Mouse (Mus musculus): ENCODE measurements around the gene A930033H14Rik. TPM values are rescaled to one million over a fixed set of nuclear protein-coding genes. Genes with fewer than 3 reads are reported as not detected.

The A930033H14Rik gene
- polyA plus RNA-seq, 1 experiment from 2014 or later: 1.4 TPM

- H3K4me3 ChIP-seq: no peak overlapping the region
- no peak for ATAC-seq (ENCODE audit: low FRiP score, low read depth)
- no peaks in the 10 kb centered on the region for H3K36me3 ChIP-seq
- 94% methylated on average over 10 of the region's 10 CpGs for WGBS
- H3K9me3 ChIP-seq: no peaks in the 10 kb centered on the region
- H3K4me1 ChIP-seq (replicated peaks): peaks cover 20% of the 10 kb centered on the region
- no peak overlapping the region for H3K27ac ChIP-seq (replicated peaks)
- no peak overlapping the region for H3K9ac ChIP-seq
- no peaks in the 10 kb centered on the region for H3K27me3 ChIP-seq
- H3K4me2 ChIP-seq: no peak overlapping the region
Measured at GRCm38 (mm10) chr10:69210006-69210405, 2.9 kb downstream of the A930033H14Rik start.

DNA sequence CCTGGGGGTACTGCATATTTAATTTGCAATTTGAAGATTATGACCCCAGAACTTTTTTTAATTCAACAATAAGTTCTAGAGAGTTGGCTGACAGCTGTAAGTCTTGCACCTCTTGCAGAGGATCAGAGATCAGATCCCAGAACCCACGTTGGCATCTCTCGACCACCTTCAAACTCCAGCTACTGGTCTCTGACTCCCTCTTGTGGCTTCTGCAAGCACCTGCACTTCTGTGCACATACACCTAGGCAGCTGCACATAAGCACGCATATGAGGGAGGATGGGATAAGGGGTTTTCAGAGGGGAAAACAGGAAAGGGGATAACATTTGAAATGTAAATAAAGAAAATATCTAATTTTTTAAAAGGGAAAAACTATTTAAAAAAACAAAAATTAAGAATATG lies 4.2 kb downstream of the A930033H14Rik start:
- Histone ChIP-seq H3K36me3 (no peaks in the 10 kb centered on the region), H3K27me3 (no peaks in the 10 kb centered on the region), H3K9me3 (no peaks in the 10 kb centered on the region), H3K4me1 (replicated peaks) (peaks cover 13% of the 10 kb centered on the region), H3K4me2 (no peak overlapping the region), H3K9ac (no peak overlapping the region), H3K27ac (replicated peaks) (no peak overlapping the region), H3K4me3 (no peak overlapping the region)
- WGBS: 92% methylated on average over 3 of the region's 3 CpGs
- ATAC-seq (ENCODE audit: low FRiP score, low read depth): no peak

DNA sequence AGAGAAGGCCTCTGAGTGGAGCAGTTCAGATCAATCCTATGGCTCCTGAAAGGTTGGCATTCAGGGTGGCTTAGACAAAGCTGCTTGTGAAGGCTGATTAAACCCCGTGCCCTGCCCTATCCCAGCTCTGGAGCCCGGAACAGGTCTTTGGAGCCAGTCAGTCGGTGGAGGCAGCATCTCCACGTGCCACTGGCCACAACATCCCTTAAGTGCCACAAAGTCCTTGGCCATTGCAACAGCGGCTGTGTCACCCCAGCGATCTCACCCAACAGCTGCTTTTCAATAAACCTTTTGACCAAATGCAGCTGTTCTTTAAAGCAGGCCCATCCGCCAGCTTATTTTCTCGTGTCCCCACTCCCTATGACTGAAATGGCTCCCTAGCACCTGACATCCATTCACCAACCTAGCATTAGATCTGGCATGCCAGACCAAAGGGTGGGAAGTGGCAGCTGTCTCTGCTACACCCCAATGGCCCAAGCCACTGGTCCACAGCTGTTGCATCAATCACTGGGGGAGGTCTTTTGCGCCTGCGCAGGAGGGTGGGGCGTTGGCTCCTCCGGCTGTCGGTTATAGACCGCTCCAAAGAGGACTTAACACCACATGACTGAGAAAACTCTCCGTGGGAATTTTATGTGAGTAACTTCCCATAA lies 4.8 kb downstream of the A930033H14Rik start:
- no peaks in the 10 kb centered on the region for H3K27me3 ChIP-seq
- H3K36me3 ChIP-seq: no peaks in the 10 kb centered on the region
- ATAC-seq (ENCODE audit: low FRiP score, low read depth): no peak
- no peak overlapping the region for H3K9ac ChIP-seq
- no peak overlapping the region for H3K4me2 ChIP-seq
- no peak overlapping the region for H3K4me3 ChIP-seq
- H3K27ac ChIP-seq (replicated peaks): no peak overlapping the region
- H3K4me1 ChIP-seq (replicated peaks): peaks cover 11% of the 10 kb centered on the region
- H3K9me3 ChIP-seq: no peaks in the 10 kb centered on the region
- WGBS: 84% methylated on average over 15 of the region's 15 CpGs

DNA sequence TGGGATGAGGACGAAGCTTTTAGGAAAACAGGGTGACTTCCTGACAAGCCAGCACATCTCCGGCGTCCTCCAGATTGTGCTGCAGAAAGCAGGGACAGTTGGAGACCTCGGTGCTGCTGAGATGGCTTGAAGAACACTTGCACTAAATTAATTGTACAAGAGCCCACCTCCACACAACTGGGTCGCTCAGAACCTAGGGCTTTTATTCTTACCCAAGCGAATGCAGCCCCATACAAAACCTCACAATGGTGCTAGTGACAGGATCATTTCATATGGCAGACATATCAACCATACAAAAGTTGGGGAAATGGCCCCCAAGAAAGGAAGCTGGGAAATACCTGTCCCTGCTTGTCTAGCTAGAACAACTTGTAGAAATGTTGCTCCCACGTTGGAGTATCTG lies 5.4 kb downstream of the A930033H14Rik start:
- H3K27ac ChIP-seq (replicated peaks): no peak overlapping the region
- H3K36me3 ChIP-seq: no peaks in the 10 kb centered on the region
- H3K9ac ChIP-seq: no peak overlapping the region
- H3K4me1 ChIP-seq (replicated peaks): peaks cover 11% of the 10 kb centered on the region
- no peaks in the 10 kb centered on the region for H3K27me3 ChIP-seq
- no peak for ATAC-seq (ENCODE audit: low FRiP score, low read depth)
- no peaks in the 10 kb centered on the region for H3K9me3 ChIP-seq
- 86% methylated on average over 7 of the region's 7 CpGs for WGBS
- H3K4me2 ChIP-seq: no peak overlapping the region
- no peak overlapping the region for H3K4me3 ChIP-seq

GRCm38 (mm10) chr10:69206081-69206480 lies 6.8 kb downstream of the A930033H14Rik start:
- WGBS: 86% methylated on average over 6 of the region's 6 CpGs

DNA sequence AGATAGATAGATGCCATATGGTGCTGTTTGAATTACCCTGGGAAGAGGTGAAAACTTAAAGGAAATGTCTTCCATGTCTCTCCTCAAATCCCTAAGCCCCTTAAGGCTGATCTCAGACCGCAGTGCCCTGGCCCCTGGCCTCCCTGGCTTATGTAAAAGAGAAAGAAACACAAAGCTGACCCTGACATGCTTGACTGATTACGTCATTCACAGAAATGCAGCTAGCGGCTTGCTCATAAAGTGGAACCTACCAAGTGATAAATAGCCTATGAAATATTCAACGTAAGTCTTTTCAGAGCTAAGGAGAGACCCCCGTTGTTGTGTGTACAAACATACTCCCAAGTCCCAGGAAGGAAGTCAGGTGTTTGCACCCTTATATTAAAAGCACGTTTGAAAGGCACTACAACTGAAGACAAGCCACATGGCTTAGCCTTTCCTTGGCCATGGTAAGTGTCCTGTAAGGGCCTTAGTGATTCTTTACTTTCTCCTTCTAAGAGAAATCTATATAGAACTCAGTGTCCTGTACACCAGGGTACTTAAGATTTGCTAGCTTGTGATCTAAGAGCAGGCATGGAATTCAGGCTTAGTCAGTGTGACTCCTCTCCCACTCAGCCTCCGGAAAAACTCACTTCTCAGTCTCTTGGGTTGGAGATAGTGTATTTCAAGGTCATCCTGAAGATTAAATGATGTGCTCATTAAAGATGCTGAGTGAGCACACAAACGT lies 8.1 kb downstream of the A930033H14Rik start:
- ATAC-seq (ENCODE audit: low FRiP score, low read depth): no peak
- Histone ChIP-seq H3K4me1 (replicated peaks) (no peaks in the 10 kb centered on the region), H3K4me2 (no peak overlapping the region), H3K27me3 (no peaks in the 10 kb centered on the region), H3K27ac (replicated peaks) (no peak overlapping the region), H3K36me3 (no peaks in the 10 kb centered on the region), H3K4me3 (no peak overlapping the region), H3K9ac (no peak overlapping the region), H3K9me3 (no peaks in the 10 kb centered on the region)
- WGBS: 35% methylated on average over 8 of the region's 8 CpGs

More at GRCm38 (mm10) chr10:69206081-69206480, 6.8 kb downstream of the A930033H14Rik start:
- Histone ChIP-seq H3K36me3 (no peaks in the 10 kb centered on the region), H3K4me2 (no peak overlapping the region), H3K9me3 (no peaks in the 10 kb centered on the region), H3K9ac (no peak overlapping the region), H3K27ac (replicated peaks) (no peak overlapping the region), H3K27me3 (no peaks in the 10 kb centered on the region), H3K4me3 (no peak overlapping the region), H3K4me1 (replicated peaks) (0 out of 2 replicates have a peak, but pooled peaks cover under 1% of the 10 kb centered on the region)
- ATAC-seq (ENCODE audit: low FRiP score, low read depth): no peak

DNA sequence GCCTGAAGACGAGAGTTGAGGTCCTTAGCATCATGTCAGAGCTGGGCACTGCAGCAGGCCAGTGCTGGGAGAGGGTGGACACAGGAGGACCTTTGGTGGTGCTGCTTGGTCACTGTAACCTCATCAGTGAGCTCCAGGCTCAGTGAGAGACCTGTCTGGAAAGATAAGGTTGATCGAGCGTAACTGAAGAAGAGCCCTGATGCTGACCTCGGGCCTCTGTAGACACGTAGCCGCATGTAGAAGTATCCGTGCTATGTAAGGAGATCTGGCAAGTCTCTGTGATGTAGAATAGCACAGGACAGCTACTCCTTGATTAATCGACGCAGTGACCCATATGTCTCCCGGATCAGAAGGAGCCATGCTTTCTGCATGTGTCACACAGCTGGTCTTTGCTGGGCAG lies 19.2 kb downstream of the A930033H14Rik start:
- no peaks in the 10 kb centered on the region for H3K9me3 ChIP-seq
- H3K9ac ChIP-seq: no peak overlapping the region
- ATAC-seq (ENCODE audit: low FRiP score, low read depth): no peak
- no peak overlapping the region for H3K4me2 ChIP-seq
- H3K27ac ChIP-seq (replicated peaks): no peak overlapping the region
- H3K27me3 ChIP-seq: no peaks in the 10 kb centered on the region
- no peak overlapping the region for H3K4me3 ChIP-seq
- no peaks in the 10 kb centered on the region for H3K36me3 ChIP-seq
- H3K4me1 ChIP-seq (replicated peaks): no peaks in the 10 kb centered on the region
- 90% methylated on average over 10 of the region's 10 CpGs for WGBS

DNA sequence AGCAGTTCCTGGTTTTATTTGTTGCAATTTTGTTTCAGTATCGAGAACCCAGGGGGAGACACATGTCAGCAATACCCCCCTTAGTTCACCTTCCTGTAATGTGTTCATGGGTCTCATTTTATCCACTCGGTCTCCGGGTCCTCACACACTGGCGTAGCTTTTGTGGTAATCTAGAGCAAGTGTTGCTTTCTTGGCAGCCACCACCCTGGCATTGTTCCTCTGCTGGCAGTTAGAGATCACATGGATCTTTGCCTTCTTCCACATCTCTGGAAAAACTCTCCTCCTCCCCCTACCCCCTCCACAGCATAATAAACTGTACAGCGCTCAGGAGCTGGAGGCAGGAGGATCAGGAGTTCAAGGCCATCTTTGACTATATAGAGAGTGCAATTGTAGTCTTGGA lies 20.6 kb downstream of the A930033H14Rik start:
- no peaks in the 10 kb centered on the region for H3K27me3 ChIP-seq
- H3K4me3 ChIP-seq: no peak overlapping the region
- H3K4me2 ChIP-seq: no peak overlapping the region
- no peaks in the 10 kb centered on the region for H3K4me1 ChIP-seq (replicated peaks)
- no peak overlapping the region for H3K27ac ChIP-seq (replicated peaks)
- no peak for ATAC-seq (ENCODE audit: low FRiP score, low read depth)
- no peak overlapping the region for H3K9ac ChIP-seq
- H3K9me3 ChIP-seq: no peaks in the 10 kb centered on the region
- WGBS: 83% methylated on average over 5 of the region's 5 CpGs
- no peaks in the 10 kb centered on the region for H3K36me3 ChIP-seq

- no peak overlapping the region for H3K4me3 ChIP-seq
- H3K4me2 ChIP-seq: no peak overlapping the region
- no peaks in the 10 kb centered on the region for H3K4me1 ChIP-seq (replicated peaks)
- no peaks in the 10 kb centered on the region for H3K9me3 ChIP-seq
- 86% methylated on average over 10 of the region's 10 CpGs for WGBS
- H3K9ac ChIP-seq: no peak overlapping the region
- ATAC-seq (ENCODE audit: low FRiP score, low read depth): no peak
- H3K27ac ChIP-seq (replicated peaks): no peak overlapping the region
- no peaks in the 10 kb centered on the region for H3K36me3 ChIP-seq
- H3K27me3 ChIP-seq: no peaks in the 10 kb centered on the region
Measured at GRCm38 (mm10) chr10:69190434-69191160, 22.3 kb downstream of the A930033H14Rik start.

DNA sequence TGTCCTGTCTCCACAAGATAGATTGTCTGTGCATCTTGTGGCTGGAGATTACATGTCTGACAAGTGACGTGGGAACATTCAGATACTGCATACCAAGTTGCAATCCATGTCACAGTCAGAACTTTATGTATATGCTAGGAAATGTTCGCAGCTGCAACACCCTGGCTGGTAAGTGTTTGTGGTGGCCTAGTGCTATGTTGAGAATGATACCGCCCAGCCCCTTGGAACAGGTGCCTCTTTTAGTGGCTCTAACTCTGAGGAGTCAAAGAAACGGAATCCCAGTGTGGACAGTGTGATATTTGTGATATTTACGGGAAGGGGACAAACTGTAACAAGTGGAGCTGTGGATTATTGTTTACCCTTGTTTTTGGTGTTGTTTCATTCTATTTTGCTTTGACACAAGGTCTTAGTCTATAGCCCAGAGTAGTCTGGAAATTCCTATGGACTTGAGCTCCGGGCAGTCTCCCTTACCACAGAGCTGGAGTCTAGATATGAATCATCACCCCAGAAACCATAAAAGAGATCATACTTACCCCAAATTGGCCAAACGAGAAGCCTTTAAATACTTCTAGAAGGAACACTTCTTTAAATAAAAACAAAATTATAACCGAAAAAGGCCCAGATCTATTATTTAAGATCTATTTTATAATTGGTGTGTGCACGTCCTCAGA lies 25.0 kb downstream of the A930033H14Rik start:
- no peaks in the 10 kb centered on the region for H3K4me1 ChIP-seq (replicated peaks)
- ATAC-seq (ENCODE audit: low FRiP score, low read depth): no peak
- no peaks in the 10 kb centered on the region for H3K36me3 ChIP-seq
- no peak overlapping the region for H3K4me2 ChIP-seq
- H3K27me3 ChIP-seq: no peaks in the 10 kb centered on the region
- no peak overlapping the region for H3K27ac ChIP-seq (replicated peaks)
- no peak overlapping the region for H3K4me3 ChIP-seq
- 87% methylated on average over 9 of the region's 9 CpGs for WGBS
- no peak overlapping the region for H3K9ac ChIP-seq
- no peaks in the 10 kb centered on the region for H3K9me3 ChIP-seq

- peak; percentile 75; the same call in 1 of the 2 replicates for ATAC-seq (ENCODE audit: low FRiP score, low read depth)
- 21% methylated on average over 21 of the region's 21 CpGs for WGBS
- H3K4me2 ChIP-seq: peak overlapping the region; percentile 55
- H3K9me3 ChIP-seq: no peaks in the 10 kb centered on the region
- no peak overlapping the region for H3K9ac ChIP-seq
- H3K4me3 ChIP-seq: peak overlapping the region; percentile 34
- H3K36me3 ChIP-seq: no peaks in the 10 kb centered on the region
- no peaks in the 10 kb centered on the region for H3K27me3 ChIP-seq
- no peak overlapping the region for H3K27ac ChIP-seq (replicated peaks)
- H3K4me1 ChIP-seq (replicated peaks): no peaks in the 10 kb centered on the region
Measured at GRCm38 (mm10) chr10:69185894-69186893, 26.7 kb downstream of the A930033H14Rik start.
